Mouse (Mus musculus) fat pad, adult 2 months (tissue): ENCODE data around the gene Jup.

Experiments
- DNase-seq: peaks from one replicate; pipeline ENCODE4 v3.0.0-alpha.2; 2011; ENCODE audit warnings: low read depth, low spot score; ENCODE audit errors: extremely low read depth

Jup gene

GRCm38 (mm10) chr11:100408076-100408834 lies 10.7 kb upstream of the Jup start:
- DNase-seq = no peak

GRCm38 (mm10) chr11:100406995-100407705 lies 9.6 kb upstream of the Jup start:
- DNase-seq = no peak

- no peak for DNase-seq
These were observed 8.7 kb upstream of the Jup start for GRCm38 (mm10) chr11:100406273-100406672.

GRCm38 (mm10) chr11:100404456-100405074 lies 7.0 kb upstream of the Jup start:
- no peak for DNase-seq

DNA sequence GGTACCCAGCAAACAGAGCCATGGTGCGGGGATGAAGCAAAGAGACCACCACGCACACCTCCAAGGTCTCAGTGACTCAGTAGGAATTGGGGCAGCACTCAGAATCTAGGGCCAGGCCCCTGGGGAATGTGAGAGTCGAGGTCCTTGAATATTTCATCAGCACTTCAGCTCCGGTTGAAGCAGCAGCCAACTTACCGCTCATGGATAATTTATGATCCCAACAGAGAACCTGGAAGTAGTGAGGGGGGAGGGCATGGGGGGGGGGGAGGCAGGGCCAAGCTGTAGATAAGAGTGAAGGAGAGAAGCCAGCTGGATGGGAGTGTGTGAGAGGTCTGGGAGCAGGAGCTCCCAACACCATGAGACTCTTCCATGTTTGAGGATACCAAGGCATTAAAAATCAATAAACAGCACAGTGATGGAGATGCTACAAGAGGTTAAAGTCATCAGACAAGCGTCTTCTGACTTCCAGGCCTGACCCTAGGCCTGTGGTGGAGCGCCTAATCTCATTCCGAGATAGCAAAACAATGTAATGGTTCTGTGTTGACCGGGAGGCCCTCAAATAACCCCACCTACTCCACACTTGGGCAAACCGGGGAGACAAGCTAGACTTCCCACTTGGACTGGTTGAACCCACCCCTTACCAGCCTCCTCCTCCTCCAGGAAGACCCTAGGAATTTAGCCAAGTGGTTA lies 6.0 kb upstream of the Jup start:
- no peak for DNase-seq

GRCm38 (mm10) chr11:100402682-100403081 lies 5.1 kb upstream of the Jup start:
- no peak for DNase-seq

DNA sequence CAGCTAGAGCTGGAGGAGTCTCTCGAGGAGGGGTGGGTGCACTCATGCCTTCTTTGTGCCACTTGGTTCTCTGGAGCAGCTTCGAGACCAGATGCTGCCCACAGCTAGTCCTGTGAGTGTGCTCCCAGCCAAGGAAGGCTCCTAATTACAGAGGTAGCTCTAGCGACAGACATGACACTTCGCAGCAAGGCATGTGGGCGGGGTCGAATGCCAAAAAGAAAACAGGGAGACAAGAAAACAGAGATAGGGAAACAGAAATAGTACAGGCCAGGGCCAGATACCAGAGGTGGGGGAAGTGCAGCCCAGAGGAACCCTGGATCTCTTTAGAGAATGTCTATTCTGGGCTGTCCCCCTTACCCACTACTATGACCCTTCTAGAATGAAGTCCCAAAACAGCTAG lies 4.7 kb upstream of the Jup start:
- DNase-seq = no peak

DNA sequence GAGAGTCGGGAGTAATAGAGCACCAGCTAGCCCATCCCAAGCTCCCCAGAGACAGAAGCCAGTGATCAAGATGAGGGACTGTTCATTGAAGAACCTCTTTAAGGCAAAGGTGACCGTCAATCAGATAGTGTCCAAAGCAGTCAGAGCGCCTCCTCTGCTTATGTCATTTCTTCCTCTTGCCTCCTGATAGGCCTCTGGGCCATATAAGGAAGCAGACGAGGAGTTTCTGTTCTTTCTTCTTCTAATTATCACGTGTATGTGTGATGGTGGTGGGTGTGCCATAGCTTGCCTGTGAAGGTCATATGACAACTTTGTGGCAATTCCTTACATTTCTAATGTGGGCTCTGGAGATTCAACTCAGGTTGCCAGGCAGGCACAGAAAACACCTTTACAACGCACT lies 3.3 kb upstream of the Jup start:
- DNase-seq = no peak

DNA sequence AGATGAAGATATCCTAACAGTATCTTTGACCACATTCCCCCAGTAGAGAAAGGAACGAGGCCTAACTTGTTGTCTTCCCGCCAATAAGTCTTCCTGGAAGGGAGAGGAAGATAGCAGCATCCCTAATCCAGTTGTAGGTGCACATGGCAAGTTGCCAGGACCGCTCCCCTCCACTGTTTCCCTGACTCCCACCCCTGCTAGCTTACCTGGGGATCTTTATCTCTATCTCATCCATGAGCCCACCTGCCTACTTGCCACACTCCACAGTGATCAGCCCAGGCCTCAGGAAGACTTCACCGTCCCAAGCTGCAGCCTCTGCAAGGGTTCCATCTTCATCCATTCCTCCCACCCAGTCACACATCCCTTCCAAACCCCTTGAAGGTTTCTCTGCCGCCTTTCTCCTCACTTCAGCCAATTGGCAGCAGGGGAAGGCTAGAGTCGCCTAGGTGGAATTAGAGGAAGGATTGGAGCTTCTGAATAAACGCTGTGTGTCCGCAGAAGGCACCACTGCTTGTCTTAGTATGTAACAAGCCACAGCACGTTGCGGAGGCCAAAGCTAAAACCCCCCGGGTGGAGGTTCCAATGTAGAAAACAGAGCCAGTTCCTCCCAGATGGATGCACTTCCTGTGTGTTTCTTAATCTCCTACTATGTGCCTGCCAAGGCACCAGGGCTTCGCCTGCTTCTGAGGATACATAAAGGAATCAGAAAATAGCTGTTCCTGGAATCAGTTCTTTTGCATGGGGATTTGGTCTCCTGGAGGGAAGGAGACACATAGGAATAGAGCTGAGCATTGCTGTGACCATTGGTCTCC lies 2.4 kb upstream of the Jup start:
- no peak for DNase-seq

DNA sequence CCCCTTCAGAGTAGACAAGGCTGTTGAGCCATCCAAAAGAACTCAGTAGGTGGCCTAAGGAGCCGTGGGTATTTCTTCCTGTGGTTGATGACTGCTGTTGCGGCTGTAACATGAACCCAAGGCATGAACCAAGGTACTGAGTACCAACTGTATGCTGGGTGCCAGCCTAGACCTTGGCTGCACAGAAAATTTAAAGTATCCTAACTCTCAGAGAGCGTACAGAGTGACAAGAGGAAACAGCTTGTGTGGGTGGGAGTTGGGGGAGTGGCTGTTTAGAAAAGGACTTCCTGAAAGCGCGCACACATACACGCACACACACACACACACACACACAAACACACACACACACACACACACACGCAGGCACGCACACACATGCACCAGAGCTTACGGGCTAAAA lies 1.8 kb upstream of the Jup start:
- no peak for DNase-seq

GRCm38 (mm10) chr11:100398517-100398916 lies 954 bp upstream of the Jup start:
- no peak for DNase-seq

DNA sequence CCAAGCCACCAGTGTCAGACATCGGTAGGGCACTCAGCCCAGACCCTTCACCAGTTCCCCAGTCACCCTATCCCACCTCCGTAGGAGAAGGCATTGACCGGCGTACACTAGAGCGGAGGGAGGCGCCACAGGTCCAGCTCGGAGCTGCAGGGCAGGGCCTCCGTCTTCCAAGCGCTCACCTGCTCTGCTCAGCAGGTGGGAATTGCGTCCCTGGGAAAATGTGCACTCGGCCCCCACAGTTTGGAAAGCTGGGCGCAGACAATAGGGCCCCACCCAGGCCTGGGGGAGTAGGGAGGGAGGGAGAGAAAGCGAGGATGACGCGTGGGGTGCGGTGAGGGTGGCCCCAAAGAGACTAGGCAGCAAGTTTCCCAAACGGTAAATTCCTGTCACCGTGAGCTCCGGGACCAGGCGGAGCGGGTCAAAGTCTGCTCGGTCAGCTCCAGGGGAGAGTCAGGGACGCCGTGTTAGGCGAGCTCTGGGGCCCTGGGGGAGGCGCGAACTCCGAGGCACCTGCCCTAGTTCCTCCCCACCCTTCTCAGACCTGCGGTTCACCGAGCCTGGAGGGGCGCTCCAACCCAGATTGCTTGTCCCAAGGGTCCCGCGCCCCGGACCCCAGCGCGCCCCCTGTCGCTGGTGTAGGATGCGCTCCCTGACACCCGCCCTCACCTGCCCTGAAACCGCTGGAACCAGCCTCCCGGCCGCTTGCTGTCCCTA lies 520 bp downstream of the Jup start:
- no peak for DNase-seq

GRCm38 (mm10) chr11:100395861-100396631 lies 1.5 kb downstream of the Jup start:
- no peak for DNase-seq

DNA sequence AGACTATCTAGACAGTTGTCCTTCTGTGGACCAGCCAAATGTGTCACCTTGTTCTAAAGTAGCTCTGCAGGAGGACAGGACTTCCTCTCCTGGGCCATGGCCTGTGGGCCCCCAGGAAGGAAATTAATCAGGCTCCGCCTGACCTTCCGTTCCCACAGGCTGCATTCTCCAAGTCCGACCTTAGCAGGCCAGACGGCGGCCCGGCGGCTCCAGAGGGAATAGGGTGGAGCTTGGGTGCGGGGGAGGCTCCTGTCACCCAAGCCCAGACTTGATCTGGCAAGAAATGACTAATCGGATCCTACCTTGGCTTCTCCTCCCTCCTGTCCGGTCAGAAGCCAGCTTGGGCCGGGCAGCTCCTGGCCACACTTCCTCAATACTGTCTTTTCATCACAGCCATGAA lies 2.4 kb downstream of the Jup start:
- peak; percentile 88 for DNase-seq

GRCm38 (mm10) chr11:100394353-100395074 lies 3.0 kb downstream of the Jup start:
- DNase-seq = no peak

- no peak for DNase-seq
These were observed 3.8 kb downstream of the Jup start for GRCm38 (mm10) chr11:100393733-100394132.

GRCm38 (mm10) chr11:100392958-100393357 lies 4.6 kb downstream of the Jup start:
- no peak for DNase-seq

DNA sequence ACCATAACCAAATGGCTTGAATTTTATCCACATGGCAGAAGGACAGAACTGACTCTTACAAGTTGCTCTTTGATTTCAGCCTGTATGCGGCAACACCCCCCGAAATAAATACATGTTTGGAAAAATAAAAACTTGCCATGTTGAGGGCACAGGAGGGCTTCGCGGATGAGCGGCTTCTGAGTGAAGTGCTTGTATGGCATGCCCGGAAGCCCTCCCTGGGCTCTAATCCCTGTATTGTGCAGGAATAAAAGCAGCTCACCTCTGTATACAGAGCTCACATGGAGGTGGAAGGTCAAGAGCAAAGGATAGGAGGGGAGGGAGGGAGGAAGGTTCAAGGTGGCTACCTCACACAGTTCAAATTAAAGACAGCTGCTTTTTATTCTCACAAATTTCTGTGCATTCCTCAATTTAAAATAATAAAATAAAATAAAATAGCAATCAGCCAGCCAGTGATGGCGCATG lies 5.6 kb downstream of the Jup start:
- no peak for DNase-seq
